Mouse (Mus musculus) v-Abl transformed pro-B cells (cell line): ENCODE data around the gene Atr.
"Not testable (repeated sequence)": the region's sequence is repeated elsewhere in the genome, so short reads cannot be mapped to it uniquely, and the experiment has no call there.

Experiments used
- in situ Hi-C, 2 experiments: fragments of 400-800 bp; cut with MboI; formaldehyde crosslinking; loops; one replicate each; pipeline ENCODE4 v1.15.1; 2025; ENCODE audit not compliant: unreplicated experiment in 2 of 2

Gene Atr

GRCm38 (mm10) chr9:95882751-95883150, 25.4 kb downstream of the Atr start:
- in situ Hi-C loops: no loop called here

DNA sequence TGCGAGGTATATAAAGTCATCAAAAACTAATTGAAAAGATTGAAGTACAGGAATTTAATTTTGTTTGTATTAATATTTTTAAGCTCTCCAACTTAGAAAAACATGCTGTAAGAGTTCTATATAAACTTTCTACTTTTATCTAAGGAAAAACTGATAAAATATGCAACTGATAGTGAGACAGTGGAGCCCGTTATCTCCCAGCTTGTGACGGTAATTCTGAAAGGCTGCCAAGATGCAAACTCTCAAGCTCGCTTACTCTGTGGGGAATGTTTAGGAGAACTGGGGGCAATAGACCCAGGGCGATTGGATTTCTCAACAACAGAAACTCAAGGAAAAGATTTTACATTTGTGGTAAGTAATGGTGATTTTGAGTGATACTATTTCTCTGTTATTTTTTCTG, 40.0 kb downstream of the Atr start:
- in situ Hi-C loops: no loop called here

GRCm38 (mm10) chr9:95932855-95933254, 75.5 kb downstream of the Atr start:
- in situ Hi-C loops: no loop called here

GRCm38 (mm10) chr9:95953658-95954057, 96.3 kb downstream of the Atr start:
- in situ Hi-C loops: loop anchor here in 1 of 2 experiments (5.0 kb wide), 1 partner anchor 91 kb away; no protein-coding TSS in a partner anchor

DNA sequence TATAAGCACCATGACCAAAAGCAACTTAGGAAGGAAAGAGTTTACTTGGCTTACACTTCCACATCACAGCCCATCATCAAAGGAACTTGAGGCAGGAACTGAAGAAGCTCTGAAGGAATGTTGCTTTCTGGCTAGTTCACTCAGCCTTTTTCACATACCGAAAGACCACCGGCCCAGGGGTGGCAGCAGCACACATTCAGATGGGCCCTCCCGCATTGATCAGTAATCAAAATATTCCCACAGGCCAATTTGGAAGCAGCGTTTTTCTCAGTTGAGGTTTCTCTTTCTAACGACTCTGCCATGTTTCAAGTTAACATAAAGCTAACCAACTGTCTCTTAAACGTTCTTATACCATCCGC, 96.8 kb downstream of the Atr start:
- in situ Hi-C loops: loop anchor here in 1 of 2 experiments (5.0 kb wide), 1 partner anchor 92 kb away; no protein-coding TSS in a partner anchor

DNA sequence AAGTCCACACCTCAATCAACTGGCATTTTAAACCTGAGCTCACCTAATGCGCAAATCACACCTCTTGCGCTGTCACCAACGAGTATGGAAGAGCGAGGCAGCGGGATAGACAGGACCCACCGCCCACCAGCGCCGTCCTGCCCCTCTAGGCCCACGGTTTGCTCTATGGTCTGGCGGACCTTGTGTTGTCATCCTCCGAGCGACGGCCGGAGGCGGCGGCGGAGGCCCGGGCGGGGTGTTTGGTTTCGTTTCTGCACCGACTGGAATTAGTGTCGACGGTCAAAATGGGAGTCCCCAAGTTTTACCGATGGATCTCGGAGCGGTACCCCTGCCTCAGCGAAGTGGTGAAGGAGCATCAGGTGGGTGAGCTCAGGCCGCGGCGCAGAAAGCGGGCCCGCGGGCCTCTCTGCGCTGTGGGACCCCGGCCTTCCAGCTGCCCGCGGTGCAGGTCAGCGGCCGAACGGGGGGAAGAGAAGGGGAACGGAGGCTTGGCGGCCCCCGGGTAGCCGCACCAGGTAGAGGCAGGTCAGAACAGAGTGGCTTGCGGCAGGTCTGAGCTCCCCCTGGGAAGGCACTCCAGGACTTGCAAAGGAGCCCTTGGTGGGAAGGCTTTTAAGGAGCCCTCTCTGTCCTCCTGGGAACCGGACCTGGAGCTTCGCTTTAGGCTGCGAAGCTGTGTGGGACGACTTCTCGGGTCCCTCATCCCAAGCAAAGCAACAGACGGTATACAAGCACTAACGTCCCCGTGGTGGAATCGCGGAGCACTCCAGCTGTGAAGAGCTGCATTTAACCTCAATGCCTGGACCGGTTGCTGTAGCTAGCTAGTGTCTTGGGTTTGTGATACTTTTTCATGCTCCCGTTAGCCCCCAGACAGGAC, 97.4 kb downstream of the Atr start, which contains the start of gene Xrn1:
Gene Xrn1, plus strand, starts transcription at position 176 of the 877 bp plus-strand sequence.
- in situ Hi-C loops: loop anchor here in 1 of 2 experiments (5.0 kb wide), 1 partner anchor 93 kb away; no protein-coding TSS in a partner anchor

GRCm38 (mm10) chr9:95957611-95958010, 100.2 kb downstream of the Atr start:
- in situ Hi-C loops: no loop called here

GRCm38 (mm10) chr9:95958041-95958730, 100.8 kb downstream of the Atr start:
- in situ Hi-C loops: no loop called here

DNA sequence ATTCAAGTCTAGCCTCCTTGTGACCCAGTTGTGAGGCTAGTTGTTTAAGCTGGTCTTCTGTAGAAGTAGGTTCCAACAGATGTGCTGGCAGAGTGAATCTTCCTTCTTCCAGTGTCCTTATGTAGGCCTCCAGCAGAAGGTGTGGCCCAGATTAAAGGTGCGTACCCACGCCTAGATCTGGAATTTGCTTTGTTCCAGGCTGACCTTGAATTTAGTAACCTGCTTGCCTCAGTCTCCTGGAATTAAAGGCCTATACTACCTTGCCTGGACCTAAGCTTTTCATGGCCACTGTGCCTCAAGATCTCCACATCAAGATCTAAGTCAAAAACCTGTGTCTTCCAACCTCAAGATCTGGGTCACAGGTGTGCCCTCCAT, 101.3 kb downstream of the Atr start:
- in situ Hi-C loops: not testable (repeated sequence)

GRCm38 (mm10) chr9:95959246-95959645, 101.8 kb downstream of the Atr start:
- in situ Hi-C loops: no loop called here

- in situ Hi-C loops: no loop called here
Measured at GRCm38 (mm10) chr9:95959732-95960428, 102.5 kb downstream of the Atr start.

DNA sequence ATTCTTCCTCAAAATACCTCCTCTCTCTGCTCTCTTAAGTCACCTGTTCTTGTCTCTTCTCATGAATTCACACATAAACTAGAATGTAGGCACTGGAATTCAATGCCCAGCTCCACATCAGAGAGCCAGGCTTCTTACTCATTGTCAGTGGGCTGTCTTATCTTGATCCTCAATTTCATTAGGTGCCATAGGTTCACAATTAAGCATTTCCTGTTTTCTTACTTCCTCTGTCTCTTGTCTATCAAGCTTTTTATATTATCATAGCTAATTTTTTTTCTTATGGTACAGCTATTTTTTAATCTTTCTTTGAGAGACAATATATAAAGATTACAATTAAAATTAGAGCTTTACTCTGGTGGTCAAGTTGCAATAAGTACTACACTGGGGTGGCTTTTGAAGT, 103.7 kb downstream of the Atr start:
- in situ Hi-C loops: no loop called here

GRCm38 (mm10) chr9:95964037-95964436, 106.6 kb downstream of the Atr start:
- in situ Hi-C loops: no loop called here

- in situ Hi-C loops: no loop called here
Measured at GRCm38 (mm10) chr9:95978279-95978678, 120.9 kb downstream of the Atr start.

DNA sequence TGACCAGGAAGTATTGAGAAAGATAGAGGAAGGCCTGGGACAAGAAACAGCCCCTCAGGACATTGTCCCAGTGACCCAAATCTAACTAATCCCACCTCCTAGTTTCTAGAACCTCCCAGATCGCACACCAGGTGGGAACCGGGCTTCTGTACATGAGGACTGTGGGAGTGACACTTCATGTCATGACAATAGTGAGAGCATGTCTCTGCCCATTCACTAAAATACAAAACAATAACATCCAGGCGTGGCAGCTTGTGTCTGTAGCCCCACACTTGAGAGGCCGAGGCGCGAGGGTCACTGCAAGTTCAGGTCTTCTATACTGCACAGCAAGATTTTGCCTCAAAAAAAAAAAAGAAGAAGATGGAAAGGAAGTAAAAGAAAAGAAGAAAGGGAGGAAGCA, 122.5 kb downstream of the Atr start:
- in situ Hi-C loops: no loop called here

GRCm38 (mm10) chr9:95992255-95992654, 134.9 kb downstream of the Atr start:
- in situ Hi-C loops: loop anchor here in 1 of 2 experiments (10.0 kb wide), 1 partner anchor 553 kb away; no protein-coding TSS in a partner anchor
